Mouse (Mus musculus) heart, embryonic 16.5 days (tissue): Measurements from ENCODE around the gene Thoc6. TPM values are rescaled to one million over a fixed set of nuclear protein-coding genes. Genes with fewer than 3 reads are reported as not detected.

ENCODE experiments used
- ATAC-seq: fragments of 200-750 bp; cut with Nextera tagmentation; replicated peaks from 2 replicates; pipeline ENCODE4 v1.8.0; 2017; ENCODE audit warnings: moderate number of reproducible peaks; ENCODE audit not compliant: insufficient read depth, low FRiP score; ENCODE audit errors: extremely low read depth
- H3K27ac ChIP-seq: fragments of 300-500 bp; sonication (generic); 2 replicates; pipeline ENCODE4 v1.5.1; 2014; ENCODE audit warnings: mild to moderate bottlenecking, low read length, control low read depth, moderate library complexity
- H3K27me3 ChIP-seq: fragments of 300-500 bp; sonication (generic); 2 replicates; pipeline ENCODE4 v1.6.1; 2014; ENCODE audit warnings: low read length, mixed read lengths; ENCODE audit not compliant: control insufficient read depth, insufficient read depth
- H3K36me3 ChIP-seq: fragments of 300-500 bp; sonication (generic); 2 replicates; pipeline ENCODE4 v1.6.1; 2014; ENCODE audit not compliant: control insufficient read depth, insufficient read depth
- H3K4me1 ChIP-seq: fragments of 300-500 bp; sonication (generic); 2 replicates; pipeline ENCODE4 v1.6.1; 2014; ENCODE audit warnings: low read length, mixed read lengths; ENCODE audit not compliant: control insufficient read depth, insufficient read depth
- H3K4me2 ChIP-seq: fragments of 300-500 bp; sonication (generic); 2 replicates; pipeline ENCODE4 v1.6.1; 2014; ENCODE audit warnings: low read depth, mild to moderate bottlenecking, control low read depth, low read length
- H3K4me3 ChIP-seq: fragments of 300-500 bp; sonication (generic); 2 replicates; pipeline ENCODE4 v1.5.1; 2014; ENCODE audit warnings: mild to moderate bottlenecking, control low read depth, low read length
- H3K9ac ChIP-seq: fragments of 300-500 bp; sonication (generic); 2 replicates; pipeline ENCODE4 v1.6.1; 2014; ENCODE audit warnings: low read length, control low read depth
- H3K9me3 ChIP-seq: fragments of 300-500 bp; sonication (generic); replicated peaks from 2 replicates; pipeline ENCODE4 v1.6.1; 2016; ENCODE audit warnings: low read length; ENCODE audit not compliant: control insufficient read depth
- WGBS: fragments of 180-500 bp; shearing (Covaris S2); extraction: QIAGEN DNeasy Blood & Tissue Kit; methylation state at CpG from one replicate; pipeline ENCODE4 v1.1.7; 2014; 5-methylcytosine and 5-hydroxymethylcytosine counted together
- polyA plus RNA-seq: library from polyadenylated mRNA; unstranded; fragments of >200 nt; fragmentation: Nextera tagmentation; extraction: Ambion mirVana; gene quantifications from 2 replicates; pipeline ENCODE4 v1.2.1, GENCODE M21; 2015

The Thoc6 gene
- polyA plus RNA-seq, 1 experiment from 2014 or later = 38.7 TPM

DNA sequence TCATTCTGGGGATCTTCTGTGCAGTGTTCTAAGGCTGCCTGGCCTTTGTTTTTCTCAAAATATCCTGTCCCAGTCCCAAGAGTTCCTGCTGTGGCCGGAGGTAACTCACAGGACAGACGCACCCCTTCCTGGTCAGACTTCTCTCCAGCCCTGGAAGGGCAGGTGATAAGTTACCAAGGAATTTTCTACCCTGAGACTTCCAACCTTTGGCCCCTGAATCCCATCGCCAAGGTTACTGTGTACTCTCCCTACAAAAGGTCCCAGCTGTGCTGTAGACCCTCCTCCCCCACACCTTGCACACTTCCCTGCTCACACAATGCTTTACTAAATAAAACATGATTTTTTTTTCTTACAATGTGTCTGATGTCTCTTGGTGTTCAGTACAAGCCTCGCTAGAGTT, 8.4 kb upstream of the Thoc6 start:
- whole genome bisulfite sequencing = 46% methylated on average over 4 of the region's 4 CpGs
- no peak overlapping the region for H3K4me2 ChIP-seq
- no peaks in the 10 kb centered on the region for H3K36me3 ChIP-seq
- peaks cover 7% of the 10 kb centered on the region; the same call in 1 of the 2 replicates for H3K4me1 ChIP-seq
- no peak for ATAC-seq
- no peak overlapping the region for H3K27ac ChIP-seq
- H3K9ac ChIP-seq = no peak overlapping the region
- H3K27me3 ChIP-seq = peaks cover 58% of the 10 kb centered on the region
- H3K9me3 ChIP-seq = no peaks in the 10 kb centered on the region
- H3K4me3 ChIP-seq = no peak overlapping the region

GRCm38 (mm10) chr17:23681086-23681485, 7.4 kb upstream of the Thoc6 start:
- no peak overlapping the region for H3K9ac ChIP-seq
- no peak overlapping the region for H3K4me3 ChIP-seq

GRCm38 (mm10) chr17:23680336-23680735, 6.7 kb upstream of the Thoc6 start:
- H3K27me3 ChIP-seq = peaks cover 58% of the 10 kb centered on the region

More at GRCm38 (mm10) chr17:23681086-23681485, 7.4 kb upstream of the Thoc6 start:
- peaks cover 58% of the 10 kb centered on the region for H3K27me3 ChIP-seq
- H3K4me2 ChIP-seq = no peak overlapping the region
- 50% methylated on average over 10 of the region's 10 CpGs for WGBS
- no peak for ATAC-seq
- H3K27ac ChIP-seq = no peak overlapping the region
- H3K4me1 ChIP-seq = peaks cover 7% of the 10 kb centered on the region
- H3K9me3 ChIP-seq = no peaks in the 10 kb centered on the region
- no peaks in the 10 kb centered on the region for H3K36me3 ChIP-seq

GRCm38 (mm10) chr17:23679127-23679835, 5.6 kb upstream of the Thoc6 start, which contains the start of gene Cldn6:
Cldn6 (plus strand) TSS chr17:23679249.
- peak within 1 kb of the TSS; percentile 29 for H3K4me2 ChIP-seq
- H3K27ac ChIP-seq = no peak within 1 kb of the TSS
- no peaks in the 10 kb centered on the region for H3K36me3 ChIP-seq
- ATAC-seq = no peak
- 4% methylated on average over 37 of the region's 38 CpGs for WGBS
- H3K9me3 ChIP-seq = no peaks in the 10 kb centered on the region
- peaks cover 54% of the 10 kb centered on the region for H3K27me3 ChIP-seq
- no peak within 1 kb of the TSS for H3K9ac ChIP-seq
- H3K4me3 ChIP-seq = peak within 1 kb of the TSS; percentile 25
- peaks cover 22% of the 10 kb centered on the region for H3K4me1 ChIP-seq

More at GRCm38 (mm10) chr17:23680336-23680735, 6.7 kb upstream of the Thoc6 start:
- Histone ChIP-seq H3K27ac (no peak overlapping the region), H3K4me3 (no peak overlapping the region), H3K36me3 (no peaks in the 10 kb centered on the region), H3K9ac (no peak overlapping the region), H3K4me1 (peaks cover 14% of the 10 kb centered on the region), H3K9me3 (no peaks in the 10 kb centered on the region), H3K4me2 (no peak overlapping the region)
- 57% methylated on average over 9 of the region's 9 CpGs for WGBS
- ATAC-seq = no peak

GRCm38 (mm10) chr17:23677236-23677679, 3.6 kb upstream of the Thoc6 start, which contains the start of gene Tnfrsf12a:
Tnfrsf12a (minus strand) TSS chr17:23677468.
- Histone ChIP-seq H3K9me3 (no peaks in the 10 kb centered on the region), H3K4me1 (peaks cover 32% of the 10 kb centered on the region), H3K9ac (peak within 1 kb of the TSS; percentile 91), H3K36me3 (no peaks in the 10 kb centered on the region), H3K27ac (peak within 1 kb of the TSS; percentile 94), H3K4me2 (peak within 1 kb of the TSS; percentile 92), H3K4me3 (peak within 1 kb of the TSS; percentile 84), H3K27me3 (peaks cover 36% of the 10 kb centered on the region)
- WGBS = under 1% methylated on average over 34 of the region's 34 CpGs
- peak; percentile 45; the same call in 1 of the 2 replicates for ATAC-seq

DNA sequence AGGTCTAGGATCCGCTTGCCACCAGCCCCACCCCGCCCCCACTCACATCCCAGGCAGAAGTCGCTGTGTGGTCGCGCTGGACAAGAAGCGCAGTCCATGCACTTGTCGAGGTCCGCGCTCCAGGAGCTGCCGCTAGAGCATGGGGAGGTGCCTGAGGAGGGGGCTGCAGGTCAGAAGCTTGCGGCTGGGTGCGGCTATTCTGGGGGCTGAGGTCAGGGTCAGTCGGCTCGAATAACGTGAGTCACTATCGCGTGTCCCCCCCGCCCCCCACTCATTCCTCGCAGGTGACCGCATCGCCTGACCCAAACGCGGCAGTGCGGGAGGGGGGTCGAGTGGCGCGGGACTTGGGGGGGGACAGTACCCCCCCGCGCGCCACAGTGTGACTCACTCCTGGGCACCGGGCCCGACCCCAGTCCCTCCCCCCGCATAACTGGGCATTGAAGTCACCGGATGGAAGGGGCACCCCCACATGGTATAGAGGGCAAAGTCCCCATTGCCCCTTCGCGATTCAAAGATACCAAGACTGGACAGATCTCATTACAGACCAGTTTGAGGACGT, 2.9 kb upstream of the Thoc6 start:
- H3K36me3 ChIP-seq = no peaks in the 10 kb centered on the region
- no peaks in the 10 kb centered on the region for H3K9me3 ChIP-seq
- peak overlapping the region; percentile 84 for H3K4me3 ChIP-seq
- peak; percentile 33 for ATAC-seq
- peaks cover 33% of the 10 kb centered on the region for H3K27me3 ChIP-seq
- peak overlapping the region; percentile 91 for H3K9ac ChIP-seq
- H3K4me1 ChIP-seq = peaks cover 35% of the 10 kb centered on the region
- H3K27ac ChIP-seq = peak overlapping the region; percentile 94
- peak overlapping the region; percentile 92 for H3K4me2 ChIP-seq
- whole genome bisulfite sequencing = under 1% methylated on average over 37 of the region's 37 CpGs

GRCm38 (mm10) chr17:23675564-23676281, 2.0 kb upstream of the Thoc6 start:
- Histone ChIP-seq H3K4me2 (peak overlapping the region; percentile 92), H3K27me3 (peaks cover 24% of the 10 kb centered on the region), H3K27ac (peak overlapping the region; percentile 94), H3K9ac (peak overlapping the region; percentile 91), H3K4me3 (peak overlapping the region; percentile 84), H3K4me1 (peaks cover 35% of the 10 kb centered on the region), H3K36me3 (no peaks in the 10 kb centered on the region), H3K9me3 (no peaks in the 10 kb centered on the region)
- ATAC-seq = no peak
- WGBS = 7% methylated on average over 15 of the region's 15 CpGs

GRCm38 (mm10) chr17:23675127-23675526, 1.4 kb upstream of the Thoc6 start:
- H3K36me3 ChIP-seq = peaks cover 6% of the 10 kb centered on the region
- H3K9ac ChIP-seq = peak overlapping the region; percentile 91
- peaks cover 35% of the 10 kb centered on the region for H3K4me1 ChIP-seq
- H3K4me3 ChIP-seq = peak overlapping the region; percentile 84
- H3K27ac ChIP-seq = peak overlapping the region; percentile 94
- no peak for ATAC-seq
- H3K9me3 ChIP-seq = no peaks in the 10 kb centered on the region
- WGBS = 7% methylated on average over 5 of the region's 5 CpGs
- H3K4me2 ChIP-seq = peak overlapping the region; percentile 92
- peaks cover 18% of the 10 kb centered on the region for H3K27me3 ChIP-seq
